Mouse (Mus musculus): ENCODE measurements around the gene Car11.

Car11 gene

GRCm38 (mm10) chr7:45692364-45692763 lies 7.3 kb upstream of the Car11 start:
- DNase-seq = no peak

DNA sequence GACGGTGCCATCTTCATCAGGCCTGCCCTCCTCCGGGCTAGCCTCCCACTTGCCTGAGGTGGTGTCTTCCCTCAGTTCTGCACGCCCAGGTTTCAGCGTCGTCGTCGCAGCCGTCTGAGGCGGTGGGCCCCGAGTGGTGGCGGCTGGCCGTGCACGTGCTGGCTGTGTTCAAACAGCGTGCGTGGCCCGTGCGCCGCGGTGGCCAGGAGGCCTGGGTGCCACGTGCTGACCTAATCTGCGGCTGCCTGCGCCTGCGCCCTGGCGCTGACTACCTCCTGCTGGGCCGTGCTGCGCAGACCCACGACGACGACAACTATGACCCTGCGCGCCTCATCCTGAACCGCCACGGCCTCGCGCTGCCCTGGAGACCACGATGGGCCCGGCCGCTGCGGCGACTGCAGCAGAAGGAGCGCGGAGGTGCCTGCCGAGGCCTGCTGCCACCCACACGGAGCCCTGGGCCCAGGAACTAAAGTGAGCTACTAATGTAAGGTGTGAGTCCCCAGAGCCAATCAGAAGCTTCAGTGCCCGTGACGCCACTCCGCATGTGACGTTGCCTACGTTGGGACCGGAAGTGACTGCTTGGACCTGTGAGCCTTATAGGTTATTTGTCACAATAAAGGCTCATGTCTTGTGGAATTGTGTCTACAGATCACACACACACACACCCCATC lies 5.6 kb upstream of the Car11 start, which contains the start of gene Sec1:
TSS of gene Sec1 (minus strand) at position 482 of the 671 bp plus-strand sequence.
- DNase-seq = no peak

DNA sequence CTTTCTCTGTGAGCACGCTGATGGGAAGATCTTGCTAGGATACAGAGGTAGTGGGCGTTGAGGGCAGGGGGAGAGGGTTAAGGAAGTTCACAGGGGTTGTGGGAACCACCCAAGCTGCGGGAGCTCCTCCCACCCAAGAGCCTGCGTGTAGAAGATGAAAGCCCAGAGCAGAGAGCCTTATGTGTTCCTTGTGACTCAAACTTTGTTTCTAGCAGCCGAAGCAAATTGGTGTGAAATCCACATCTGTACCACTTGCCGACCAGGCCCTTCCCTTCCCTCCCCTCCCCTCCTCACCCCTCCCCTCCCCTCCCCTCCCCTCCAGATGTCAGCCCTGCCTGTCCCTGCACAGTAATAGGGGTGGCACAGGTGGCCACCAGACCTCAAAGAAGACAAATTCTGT lies 4.5 kb upstream of the Car11 start:
- no peak for DNase-seq

GRCm38 (mm10) chr7:45697894-45698293 lies 1.7 kb upstream of the Car11 start:
- DNase-seq = no peak

DNA sequence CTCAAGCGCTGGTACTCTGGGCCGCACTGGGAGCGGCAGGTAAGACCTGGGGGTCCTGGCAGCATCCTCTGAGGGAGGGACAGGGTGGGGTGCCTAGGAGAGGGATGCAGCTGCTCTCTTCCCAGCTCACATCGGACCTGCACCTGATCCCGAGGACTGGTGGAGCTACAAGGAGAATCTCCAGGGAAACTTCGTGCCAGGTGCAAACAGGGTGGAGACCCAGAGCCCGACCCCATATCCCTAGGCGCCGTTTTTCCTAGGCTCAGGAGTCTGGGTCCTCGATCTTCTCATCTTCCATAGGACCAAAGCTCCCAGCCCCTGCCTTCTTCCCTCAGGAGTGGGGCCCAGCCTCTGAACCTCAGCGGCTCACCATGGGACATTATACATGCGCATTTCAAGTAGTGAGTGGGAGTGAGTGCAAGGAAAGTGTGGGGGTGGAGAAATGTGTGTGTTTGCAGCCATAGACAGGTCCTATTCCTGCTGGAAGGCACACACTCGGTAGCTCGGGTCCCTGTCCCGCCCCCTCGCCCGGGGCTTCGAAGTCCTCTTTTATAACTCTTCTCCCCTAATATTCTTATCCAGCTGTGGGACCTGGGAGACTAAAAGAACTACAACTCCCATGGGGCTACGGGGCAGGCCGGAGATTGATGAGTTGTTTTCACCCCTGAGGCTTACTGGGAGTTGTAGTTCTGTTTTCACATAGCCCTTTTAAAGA lies 815 bp downstream of the Car11 start:
- DNase-seq = peak; percentile 89

GRCm38 (mm10) chr7:45701072-45701471 lies 1.4 kb downstream of the Car11 start:
- no peak for DNase-seq

DNA sequence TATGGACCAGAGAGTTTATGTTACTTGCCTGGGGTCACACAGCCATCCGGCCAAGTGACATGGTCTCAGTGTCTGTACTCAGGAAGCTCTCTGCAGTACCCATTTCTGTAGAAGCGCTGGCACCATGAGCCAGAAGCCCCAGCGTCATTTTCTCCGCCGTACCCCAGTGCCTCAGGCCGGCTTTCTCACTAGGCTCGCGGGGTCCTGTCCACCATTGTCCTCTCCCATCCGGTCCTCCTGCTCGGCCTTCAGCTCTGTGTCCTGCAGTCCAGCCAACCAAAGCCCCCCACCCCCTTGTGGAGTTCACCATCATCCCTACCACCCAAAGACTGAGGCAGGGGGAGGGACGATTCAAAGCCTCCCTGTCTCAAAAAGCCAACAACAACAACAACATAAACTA lies 2.0 kb downstream of the Car11 start:
- no peak for DNase-seq

DNA sequence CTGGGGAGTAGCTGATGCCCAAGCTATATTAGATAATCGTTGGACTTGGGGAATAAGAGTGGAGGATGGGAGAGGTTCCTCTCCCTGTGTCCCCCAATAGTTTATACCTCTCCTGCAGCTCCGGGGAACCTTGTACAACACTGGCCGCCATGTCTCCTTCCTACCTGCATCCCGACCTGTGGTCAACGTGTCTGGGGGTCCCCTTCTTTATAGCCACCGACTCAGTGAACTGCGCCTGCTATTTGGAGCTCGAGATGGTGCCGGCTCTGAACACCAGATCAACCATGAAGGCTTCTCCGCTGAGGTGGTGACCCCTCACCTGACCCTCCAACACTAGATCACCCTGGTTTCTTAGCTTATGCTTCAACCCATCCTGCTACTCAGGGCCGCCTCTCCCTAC lies 2.7 kb downstream of the Car11 start:
- no peak for DNase-seq

DNA sequence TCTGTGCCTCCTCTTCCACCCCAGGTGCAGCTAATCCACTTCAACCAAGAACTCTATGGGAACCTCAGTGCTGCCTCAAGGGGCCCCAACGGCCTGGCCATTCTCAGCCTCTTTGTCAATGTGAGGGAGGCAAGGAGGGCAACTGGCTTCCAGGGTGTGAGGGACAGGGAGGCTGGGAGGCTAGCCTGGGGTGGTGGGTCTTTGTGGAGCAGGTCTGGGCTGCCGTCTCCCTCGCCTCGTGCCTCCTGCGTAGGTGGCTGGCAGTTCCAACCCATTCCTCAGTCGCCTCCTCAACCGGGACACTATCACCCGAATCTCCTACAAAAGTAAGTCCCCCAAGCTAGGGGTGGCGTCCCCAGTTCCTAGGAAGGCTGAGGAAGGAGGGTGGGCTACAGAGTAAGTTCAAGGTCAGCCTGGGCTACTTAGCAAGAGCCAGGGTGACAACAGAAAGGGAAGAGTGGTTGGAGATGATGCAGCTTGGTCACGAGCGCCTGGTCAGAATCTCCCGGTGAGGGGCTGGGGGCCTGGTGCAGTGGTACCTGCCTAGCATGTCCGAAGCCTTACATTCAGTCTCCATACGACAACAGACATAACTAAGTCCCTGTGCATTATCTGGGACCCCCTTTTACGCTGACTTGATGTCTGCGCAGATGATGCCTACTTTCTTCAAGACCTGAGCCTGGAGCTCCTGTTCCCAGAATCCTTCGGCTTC lies 3.3 kb downstream of the Car11 start:
- no peak for DNase-seq

GRCm38 (mm10) chr7:45703521-45704033 lies 3.9 kb downstream of the Car11 start:
- DNase-seq = no peak

DNA sequence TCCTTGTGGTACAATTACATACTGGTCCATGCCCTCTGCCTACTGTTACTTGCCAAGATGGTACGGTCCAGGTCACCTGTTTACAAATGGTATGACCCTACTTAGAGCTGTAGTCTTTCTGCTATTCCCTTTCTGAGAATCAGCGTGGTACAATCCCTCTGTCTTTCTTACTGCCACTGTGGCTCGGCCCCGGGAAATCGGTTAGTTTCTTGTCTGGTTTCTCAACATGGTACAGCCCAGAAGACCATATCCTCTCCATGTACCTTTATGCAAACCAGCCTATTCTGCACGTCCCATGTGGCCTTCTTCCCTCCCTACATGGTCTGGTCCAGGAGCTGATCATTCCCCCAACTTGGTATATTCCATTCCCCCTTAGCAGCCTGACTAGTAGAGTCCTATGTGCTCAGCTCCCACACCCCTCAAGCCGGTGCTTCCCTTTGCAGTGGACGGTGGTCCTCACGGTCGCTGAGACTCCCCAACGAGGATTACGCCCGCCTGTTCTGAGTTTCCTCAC lies 4.5 kb downstream of the Car11 start:
- DNase-seq = peak; percentile 81

GRCm38 (mm10) chr7:45704730-45705442 lies 5.2 kb downstream of the Car11 start, which contains the start of gene Dbp:
Gene Dbp, plus strand, starts transcription at chr7:45705088.
- DNase-seq = peak; percentile 100

DNA sequence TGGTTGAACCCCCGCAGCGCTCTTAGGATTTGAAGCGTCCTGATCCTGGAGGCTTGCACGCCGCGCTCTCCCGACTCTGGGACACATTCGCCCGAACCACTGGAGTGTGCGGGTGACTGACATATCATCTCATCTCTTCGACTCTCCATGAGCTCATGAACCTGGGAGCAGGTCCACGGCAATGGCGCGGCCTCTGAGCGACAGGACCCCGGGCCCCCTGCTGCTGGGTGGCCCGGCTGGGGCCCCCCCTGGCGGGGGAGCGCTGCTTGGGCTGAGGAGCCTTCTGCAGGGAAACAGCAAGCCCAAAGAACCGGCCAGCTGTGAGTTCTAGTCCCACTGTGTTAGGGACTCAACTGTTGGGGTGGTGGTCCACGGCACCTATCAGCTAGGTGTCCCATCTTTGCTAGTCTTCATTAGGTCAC lies 5.8 kb downstream of the Car11 start:
- no peak for DNase-seq

DNA sequence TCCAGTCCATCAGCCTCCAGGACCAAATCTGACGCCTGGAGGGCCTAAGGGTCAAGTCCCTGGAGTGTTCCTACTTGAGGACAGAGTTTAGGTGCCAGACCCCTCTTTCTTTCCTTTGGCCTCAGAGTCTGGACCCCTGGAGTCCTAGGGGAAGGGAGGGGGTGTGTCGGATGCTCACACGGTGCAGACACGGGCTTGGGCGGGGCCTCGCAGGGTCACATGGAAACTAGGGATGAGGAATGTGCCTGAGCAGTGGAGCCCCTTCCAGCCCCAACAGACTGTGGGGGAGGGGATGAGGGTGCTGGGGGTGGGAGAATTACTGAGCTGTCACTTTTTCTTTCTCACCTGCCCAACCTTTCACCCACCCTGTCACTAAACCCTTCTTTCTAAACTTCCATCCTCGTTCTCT lies 6.2 kb downstream of the Car11 start:
- DNase-seq = peak; percentile 80

DNA sequence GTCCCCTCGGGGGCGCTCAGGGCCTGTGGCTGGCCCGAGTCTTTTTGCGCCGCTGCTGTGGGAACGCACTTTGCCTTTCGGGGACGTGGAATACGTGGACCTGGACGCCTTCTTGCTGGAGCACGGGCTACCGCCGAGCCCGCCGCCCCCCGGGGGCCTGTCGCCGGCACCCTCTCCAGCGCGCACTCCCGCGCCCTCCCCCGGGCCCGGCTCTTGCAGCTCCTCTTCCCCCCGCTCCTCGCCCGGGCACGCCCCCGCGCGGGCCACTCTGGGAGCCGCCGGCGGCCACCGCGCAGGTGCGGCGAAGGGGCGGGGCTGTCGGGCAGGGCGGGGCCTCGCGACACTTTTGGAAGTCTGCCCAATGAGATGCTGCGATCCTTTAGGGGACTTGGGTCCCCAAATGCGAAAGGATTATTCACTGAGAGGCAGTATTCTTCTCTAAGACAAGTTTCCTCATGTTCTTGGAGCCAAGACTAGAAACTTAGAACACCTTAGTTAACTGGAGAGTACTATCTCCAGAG lies 7.1 kb downstream of the Car11 start:
- DNase-seq = peak; percentile 86

DNA sequence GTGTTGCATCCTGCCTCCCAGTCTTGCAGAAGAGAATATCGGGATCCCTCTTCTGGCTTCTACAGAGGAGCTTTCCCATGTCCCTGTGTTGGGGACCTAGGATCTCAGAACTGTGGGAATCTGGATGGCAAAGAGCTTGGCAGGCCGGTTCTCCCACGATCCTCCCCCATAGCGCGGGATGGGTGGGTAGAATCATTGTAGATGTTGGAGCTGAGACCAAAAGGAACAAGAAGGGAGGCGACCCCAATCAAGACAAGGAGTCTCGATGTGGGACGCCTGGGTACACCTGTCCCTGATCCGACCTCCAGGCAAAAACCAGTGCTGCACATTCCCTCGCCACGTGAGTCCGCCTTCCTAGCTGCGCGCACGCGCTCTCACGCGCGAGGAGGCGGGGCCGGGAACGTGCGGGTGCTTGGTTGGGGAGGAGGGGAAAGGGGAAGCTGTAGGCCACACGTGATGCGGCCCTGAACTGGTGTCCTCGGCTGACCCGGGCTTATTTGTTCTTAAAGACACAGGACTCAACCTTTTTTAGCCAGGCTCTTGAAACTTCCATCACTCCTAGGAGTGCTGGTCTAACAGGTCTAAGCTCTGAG lies 7.8 kb downstream of the Car11 start:
- DNase-seq = peak; percentile 93

DNA sequence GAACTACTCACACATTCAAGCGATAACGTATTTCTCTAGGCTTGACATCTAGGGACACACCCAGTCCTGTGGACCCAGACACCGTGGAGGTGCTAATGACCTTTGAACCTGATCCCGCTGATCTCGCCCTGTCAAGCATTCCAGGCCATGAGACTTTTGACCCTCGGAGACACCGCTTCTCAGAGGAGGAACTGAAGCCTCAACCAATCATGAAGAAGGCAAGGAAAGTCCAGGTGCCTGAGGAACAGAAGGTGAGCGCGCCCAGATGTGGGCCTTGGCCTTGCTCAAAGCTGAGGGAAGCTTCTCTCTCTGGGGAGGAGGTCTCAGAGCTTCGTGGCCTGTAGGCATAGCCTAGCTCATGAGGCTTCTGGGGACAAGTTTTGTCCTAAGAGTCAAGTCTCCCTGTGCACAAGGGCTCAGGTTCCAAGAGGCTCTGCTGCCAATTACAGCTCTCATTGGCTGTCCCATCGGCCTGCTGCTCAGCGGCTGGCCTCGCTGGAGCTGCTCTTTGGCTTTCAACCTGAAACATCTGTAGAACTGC lies 8.6 kb downstream of the Car11 start:
- no peak for DNase-seq

GRCm38 (mm10) chr7:45709036-45709435 lies 9.4 kb downstream of the Car11 start:
- no peak for DNase-seq

DNA sequence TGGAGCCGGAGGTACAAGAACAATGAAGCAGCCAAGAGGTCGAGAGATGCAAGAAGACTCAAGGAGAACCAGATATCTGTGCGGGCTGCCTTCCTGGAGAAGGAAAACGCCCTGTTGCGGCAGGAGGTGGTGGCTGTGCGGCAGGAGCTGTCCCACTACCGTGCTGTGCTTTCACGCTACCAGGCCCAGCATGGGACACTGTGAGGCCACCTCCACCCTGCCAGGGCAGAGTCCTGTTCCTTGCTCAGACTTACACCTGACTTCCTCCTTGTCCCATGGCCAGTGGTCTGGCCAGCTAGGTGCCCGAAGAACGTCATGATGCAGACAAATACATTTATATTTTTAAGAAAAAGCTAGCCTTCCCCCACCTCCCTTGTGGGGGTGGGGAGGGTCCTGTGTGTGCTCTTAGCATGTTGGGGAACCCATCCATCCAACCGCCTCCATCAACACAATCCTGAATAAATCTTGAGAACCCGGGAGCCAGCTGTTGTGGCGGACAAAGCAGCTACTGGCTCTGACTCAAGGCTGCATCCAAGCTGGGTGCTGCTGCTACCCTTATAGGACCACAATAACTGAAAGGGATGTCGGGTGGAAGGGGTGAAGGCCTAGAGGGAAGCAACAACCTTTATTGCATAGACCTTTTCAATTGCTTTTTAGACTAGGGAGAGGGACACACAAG lies 10.2 kb downstream of the Car11 start:
- DNase-seq = no peak

- DNase-seq = no peak
Measured at GRCm38 (mm10) chr7:45710477-45711191, 11.0 kb downstream of the Car11 start.
